Mouse (Mus musculus) CH12.LX (cell line): ENCODE results near the gene Phldb1.

Experiments used
- CTCF ChIP-seq, 2 experiments: IDR thresholded peaks in 1 of 2; conservative IDR thresholded peaks in 1 of 2; 2 replicates each; pipeline ENCODE4 v1.5.1; 2011 to 2012; ENCODE audit warnings: low read depth in 2 of 2, low read length in 2 of 2, improper control_type of control experiment in 1 of 2, inconsistent platforms in 1 of 2, mild to moderate bottlenecking in 1 of 2, moderate library complexity in 1 of 2
- EP300 ChIP-seq: IDR thresholded peaks from 2 replicates; pipeline ENCODE4 v1.6.1; 2011; ENCODE audit warnings: low read length, improper control_type of control experiment
- ETS1 ChIP-seq: conservative IDR thresholded peaks from 2 replicates; pipeline ENCODE4 v1.6.1; 2012; ENCODE audit warnings: low read depth, mild to moderate bottlenecking, inconsistent platforms, low read length, improper control_type of control experiment, moderate library complexity
- HCFC1 ChIP-seq: IDR thresholded peaks from 2 replicates; pipeline ENCODE4 v1.6.1; 2012; ENCODE audit warnings: low read depth, mild to moderate bottlenecking, inconsistent platforms, low read length, improper control_type of control experiment
- JUN ChIP-seq: IDR thresholded peaks from 2 replicates; pipeline ENCODE4 v1.6.1; 2011; ENCODE audit warnings: low read depth, mild to moderate bottlenecking, low read length, improper control_type of control experiment, moderate library complexity; ENCODE audit not compliant: insufficient read depth
- JUND ChIP-seq: conservative IDR thresholded peaks from 2 replicates; pipeline ENCODE4 v1.6.1; 2011; ENCODE audit warnings: low read depth, low read length, improper control_type of control experiment
- POLR2A ChIP-seq: IDR thresholded peaks from 2 replicates; pipeline ENCODE4 v1.6.1; 2011; ENCODE audit warnings: low read depth, mild to moderate bottlenecking, improper control_type of control experiment, low read length
- SIN3A ChIP-seq: IDR thresholded peaks from 2 replicates; pipeline ENCODE4 v1.6.1; 2012; ENCODE audit warnings: low read length, improper control_type of control experiment, inconsistent platforms
- SMC3 ChIP-seq: IDR thresholded peaks from 2 replicates; pipeline ENCODE4 v1.6.1; 2011; ENCODE audit warnings: low read depth, low read length, improper control_type of control experiment

GRCm38 (mm10) chr9:44678288-44678871, 56.6 kb downstream of the Phldb1 start:
- TF ChIP-seq SMC3 (no peak), CTCF (conservative IDR thresholded peaks at IDR 0.05 in 1 of 2, IDR thresholded peaks at IDR 0.05 in 1 of 2; ENCODE audit: low read depth in 2 of 2, low read length in 2 of 2) (peak; percentile 40 to 56; a peak in 3 of 4 replicates), EP300 (no peak), POLR2A (no peak), JUND (no peak), SIN3A (no peak), JUN (no peak), HCFC1 (no peak), ETS1 (no peak)
